In the genomic region with DNA sequence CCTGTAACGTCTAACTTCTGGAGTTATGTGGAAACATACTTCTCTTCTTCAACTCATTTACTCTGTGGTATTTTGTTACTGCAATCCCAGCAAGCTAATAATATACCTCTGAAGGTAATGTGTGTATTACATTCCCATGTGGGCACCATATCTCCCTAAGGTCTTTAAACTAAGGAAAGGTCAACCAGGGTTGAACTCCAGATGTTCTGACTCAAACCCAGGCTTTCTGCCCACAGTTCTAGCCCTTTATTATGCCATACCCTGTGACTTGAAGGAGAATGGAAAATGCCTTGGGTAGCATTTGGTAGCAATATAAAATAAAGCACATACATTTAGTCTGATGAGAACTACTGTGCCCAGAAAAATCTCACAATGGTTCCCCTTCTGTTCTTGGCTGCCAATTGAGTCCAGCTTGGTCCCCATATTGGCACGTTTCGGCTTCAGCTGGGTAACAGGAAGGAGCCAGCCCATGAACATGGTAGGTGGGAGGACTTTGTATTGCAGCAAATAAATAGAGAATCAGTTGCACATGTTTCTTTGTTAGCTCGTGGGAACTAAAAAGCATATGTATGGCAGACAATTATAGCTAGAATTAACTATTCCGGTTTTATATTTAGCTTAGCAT, we compare ENCODE assay signal across 18 mouse cellular contexts. TPM values are rescaled to one million over a fixed set of nuclear protein-coding genes. Genes with fewer than 3 reads are reported as not detected.
A peak's percentile ranks its signal among the peaks of the same experiment; 100 is the strongest.
DNase-seq lines count a peak whose midpoint lies in the region; ATAC-seq and TF ChIP-seq lines count a peak whose summit lies in the region.
"Had no signal": no experiment of that assay in that cellular context is flagged by ENCODE, and none has a peak within 500 bp of the region (broad histone marks: within the 10 kb centered on the region; RNA-seq: fewer than 3 reads in every experiment).

No protein-coding gene starts in this region.

- H3K4me3 ChIP-seq in forebrain, postnatal 0 days (ENCODE audit: low read depth, low read length), result no peak overlapping the region
- H3K4me3 ChIP-seq in forebrain, embryonic 12.5 days (replicated peaks), result no peak overlapping the region
- H3K4me3 ChIP-seq in hindbrain, postnatal 0 days (ENCODE audit: low read length), result no peak overlapping the region
- H3K4me3 ChIP-seq: embryonic facial prominence, embryonic 13.5 days; heart, embryonic 13.5 days; liver, embryonic 13.5 days; megakaryocyte, embryonic 14.5 days had no signal

- H3K27ac ChIP-seq in forebrain, postnatal 0 days (ENCODE audit: low read depth, low read length), result peak overlapping the region; percentile 62
- no peak overlapping the region for H3K27ac ChIP-seq in forebrain, embryonic 12.5 days
- H3K27ac ChIP-seq in hindbrain, postnatal 0 days, result no peak overlapping the region
- H3K27ac ChIP-seq: embryonic facial prominence, embryonic 13.5 days; heart, embryonic 13.5 days; kidney, postnatal 0 days; liver, embryonic 13.5 days had no signal

- no peaks in the 10 kb centered on the region for H3K4me1 ChIP-seq in forebrain, postnatal 0 days (ENCODE audit: insufficient read depth)
- H3K4me1 ChIP-seq in forebrain, embryonic 12.5 days, result no peaks in the 10 kb centered on the region
- no peaks in the 10 kb centered on the region for H3K4me1 ChIP-seq in hindbrain, postnatal 0 days (ENCODE audit: insufficient read depth, low read length)
- H3K4me1 ChIP-seq: embryonic facial prominence, embryonic 13.5 days; heart, embryonic 13.5 days; liver, embryonic 13.5 days had no signal

- no peak overlapping the region for H3K4me2 ChIP-seq in forebrain, postnatal 0 days (ENCODE audit: low read depth)
- H3K4me2 ChIP-seq in forebrain, embryonic 12.5 days, result no peak overlapping the region
- no peak overlapping the region for H3K4me2 ChIP-seq in hindbrain, postnatal 0 days (ENCODE audit: low read depth, low read length)
- H3K4me2 ChIP-seq: embryonic facial prominence, embryonic 13.5 days; heart, embryonic 13.5 days; liver, embryonic 13.5 days had no signal

- H3K9ac ChIP-seq in forebrain, postnatal 0 days, result no peak overlapping the region
- no peak overlapping the region for H3K9ac ChIP-seq in forebrain, embryonic 12.5 days
- H3K9ac ChIP-seq in hindbrain, postnatal 0 days (replicated peaks; ENCODE audit: low read length), result no peak overlapping the region
- H3K9ac ChIP-seq: embryonic facial prominence, embryonic 13.5 days; heart, embryonic 13.5 days; liver, embryonic 13.5 days had no signal

- TF ChIP-seq CTCF in forebrain, postnatal 0 days (IDR thresholded peaks at IDR 0.05; ENCODE audit: low read depth), result no peak
- no peak for TF ChIP-seq CTCF in hindbrain, postnatal 0 days (IDR thresholded peaks at IDR 0.05; ENCODE audit: low read depth)

- H3K36me3 ChIP-seq in forebrain, postnatal 0 days (ENCODE audit: insufficient read depth), result no peaks in the 10 kb centered on the region
- H3K36me3 ChIP-seq in forebrain, embryonic 12.5 days (replicated peaks), result no peaks in the 10 kb centered on the region
- no peaks in the 10 kb centered on the region for H3K36me3 ChIP-seq in hindbrain, postnatal 0 days (ENCODE audit: insufficient read depth, low read length)
- H3K36me3 ChIP-seq: embryonic facial prominence, embryonic 13.5 days; G1E; heart, embryonic 13.5 days; liver, embryonic 13.5 days had no signal

- no peaks in the 10 kb centered on the region for H3K9me3 ChIP-seq in forebrain, postnatal 0 days (ENCODE audit: low read length)
- H3K9me3 ChIP-seq in forebrain, embryonic 12.5 days, result no peaks in the 10 kb centered on the region
- no peaks in the 10 kb centered on the region for H3K9me3 ChIP-seq in hindbrain, postnatal 0 days (ENCODE audit: low read length)
- H3K9me3 ChIP-seq: embryonic facial prominence, embryonic 13.5 days; G1E; liver, embryonic 13.5 days had no signal

- peak; percentile 80 for DNase-seq in forebrain, postnatal 0 days
- peak; percentile 45 for DNase-seq in NIH3T3 (ENCODE audit: low read depth)
- DNase-seq in forelimb bud, embryonic 11.5 days (ENCODE audit: low read depth, low spot score), result peak; percentile 24
- DNase-seq in layer of hippocampus, postnatal 25 days (ENCODE audit: extremely low spot score in 1 of 2, low spot score in 1 of 2), result peak; percentile 59 to 60
- DNase-seq in spleen, adult 18-20 months, result no peak
- DNase-seq in hindbrain, postnatal 0 days (ENCODE audit: low spot score), result no peak
- DNase-seq: adrenal gland, postnatal 10 days; cerebellum, postnatal 36 days; gastrocnemius, postnatal 36 days; heart, postnatal 4 days; liver, embryonic 13.5 days; thymus, adult 2 months had no signal

- no peaks in the 10 kb centered on the region for H3K27me3 ChIP-seq in forebrain, postnatal 0 days (ENCODE audit: insufficient read depth, low read length)
- H3K27me3 ChIP-seq in forebrain, embryonic 12.5 days, result no peaks in the 10 kb centered on the region
- H3K27me3 ChIP-seq in hindbrain, postnatal 0 days (ENCODE audit: insufficient read depth, low read length), result no peaks in the 10 kb centered on the region
- H3K27me3 ChIP-seq: embryonic facial prominence, embryonic 13.5 days; heart, embryonic 13.5 days; liver, embryonic 13.5 days; megakaryocyte, embryonic 14.5 days had no signal

- peak; percentile 80 for ATAC-seq in forebrain, postnatal 0 days
- ATAC-seq in forebrain, embryonic 12.5 days (ENCODE audit: low FRiP score), result no peak
- no peak for ATAC-seq in hindbrain, postnatal 0 days

- 63% methylated on average over 5 of the region's 5 CpGs for WGBS in forebrain, postnatal 0 days
- 85% methylated on average over 5 of the region's 5 CpGs for WGBS in forebrain, embryonic 12.5 days
- WGBS in hindbrain, postnatal 0 days, result 78% methylated on average over 5 of the region's 5 CpGs

RNA-seq across cellular contexts. Expression of gene Anks1b, which starts 17.9 kb away (rescaled TPM):
- 133 and 145 TPM in 2 replicates for total RNA-seq in forebrain, postnatal 0 days (2014; rRNA removed)
- polyA plus RNA-seq in forebrain, postnatal 0 days (2015; fragmentation: Nextera tagmentation; extraction: Ambion mirVana), result 81.5 and 120 TPM in 2 replicates
- 23.6 and 26.7 TPM in 2 replicates for polyA plus RNA-seq in forebrain, embryonic 12.5 days (2016; fragmentation: Nextera tagmentation; extraction: Ambion mirVana)
- 100 to 1,000 TPM; 480 to 546 TPM for total RNA-seq in layer of hippocampus, postnatal 25 days (2021)
- total RNA-seq in hindbrain, postnatal 0 days (2014; rRNA removed), result 125 and 156 TPM in 2 replicates
- polyA plus RNA-seq in hindbrain, postnatal 0 days (2015; fragmentation: Nextera tagmentation; extraction: Ambion mirVana), result 98.9 and 104 TPM in 2 replicates
- polyA plus RNA-seq: G1E had no signal

Comparison
In these comparisons a context has a peak if more than half of its experiments do, and no peak if none do; other contexts are left out.
1. DNase-seq: peak in forebrain, postnatal 0 days (single experiment), NIH3T3 (single experiment), forelimb bud, embryonic 11.5 days (single experiment) and layer of hippocampus, postnatal 25 days (2 of 2); none in spleen, adult 18-20 months (0 of 2) and hindbrain, postnatal 0 days (single experiment).